Mouse (Mus musculus) spleen, adult 2 months (tissue): ENCODE data around the gene Bcas2. TPM values are rescaled to one million over a fixed set of nuclear protein-coding genes. Genes with fewer than 3 reads are reported as not detected.
A peak's percentile ranks its signal among the peaks of the same experiment; 100 is the strongest.
"Not testable (repeated sequence)": the region's sequence is repeated elsewhere in the genome, so short reads cannot be mapped to it uniquely, and the experiment has no call there.

Experiments
- DNase-seq, 2 experiments: peaks; one replicate each; pipeline versions ENCODE4 v3.0.0 to v3.0.0-alpha.2; 2012 to 2021; ENCODE audit warnings: low spot score in 2 of 2, low read depth in 1 of 2
- H3K27ac ChIP-seq: fragments of 200-500 bp; 2 replicates; pipeline ENCODE4 v1.5.1; 2012; ENCODE audit warnings: low read length, inconsistent platforms; ENCODE audit not compliant: insufficient read depth
- H3K27me3 ChIP-seq: fragments of 200-500 bp; 2 replicates; pipeline ENCODE4 v1.6.1; 2012; ENCODE audit warnings: mild to moderate bottlenecking, moderate library complexity, low read length, inconsistent platforms; ENCODE audit not compliant: control insufficient read depth, insufficient read depth
- H3K36me3 ChIP-seq: fragments of 200-500 bp; 2 replicates; pipeline ENCODE4 v1.6.1; 2012; ENCODE audit warnings: mild to moderate bottlenecking, low read length, inconsistent platforms; ENCODE audit not compliant: control insufficient read depth, insufficient read depth
- H3K4me1 ChIP-seq: fragments of 200-500 bp; 2 replicates; pipeline ENCODE4 v1.6.1; 2011; ENCODE audit warnings: inconsistent platforms; ENCODE audit not compliant: control insufficient read depth, insufficient read depth, insufficient read length
- H3K4me3 ChIP-seq: fragments of 200-500 bp; 2 replicates; pipeline ENCODE4 v1.5.1; 2011; ENCODE audit warnings: mild to moderate bottlenecking, inconsistent platforms; ENCODE audit not compliant: insufficient read depth, insufficient read length; ENCODE audit errors: extremely low read depth
- CTCF ChIP-seq: fragments of 200-500 bp; IDR thresholded peaks from 2 replicates; pipeline ENCODE4 v1.5.1; 2011; ENCODE audit warnings: mild to moderate bottlenecking, inconsistent platforms; ENCODE audit not compliant: insufficient read depth, insufficient read length, insufficient replicate concordance; ENCODE audit errors: extremely low read depth
- POLR2A ChIP-seq: fragments of 200-500 bp; IDR thresholded peaks from 2 replicates; pipeline ENCODE4 v1.6.1; 2011; ENCODE audit warnings: low read depth, low read length, inconsistent platforms
- WGBS: fragments of 180-500 bp; shearing (Covaris S2); methylation state at CpG from one replicate; pipeline ENCODE4 v1.1.7; 2018; 5-methylcytosine and 5-hydroxymethylcytosine counted together
- polyA plus RNA-seq: library from polyadenylated mRNA; depleted of rRNA; stranded (reverse); fragments of >200 nt; gene quantifications from 2 replicates; pipeline ENCODE4 v1.2.3, GENCODE M21; 2012

Bcas2 gene
- polyA plus RNA-seq, 1 experiment: 15.3 TPM

DNA sequence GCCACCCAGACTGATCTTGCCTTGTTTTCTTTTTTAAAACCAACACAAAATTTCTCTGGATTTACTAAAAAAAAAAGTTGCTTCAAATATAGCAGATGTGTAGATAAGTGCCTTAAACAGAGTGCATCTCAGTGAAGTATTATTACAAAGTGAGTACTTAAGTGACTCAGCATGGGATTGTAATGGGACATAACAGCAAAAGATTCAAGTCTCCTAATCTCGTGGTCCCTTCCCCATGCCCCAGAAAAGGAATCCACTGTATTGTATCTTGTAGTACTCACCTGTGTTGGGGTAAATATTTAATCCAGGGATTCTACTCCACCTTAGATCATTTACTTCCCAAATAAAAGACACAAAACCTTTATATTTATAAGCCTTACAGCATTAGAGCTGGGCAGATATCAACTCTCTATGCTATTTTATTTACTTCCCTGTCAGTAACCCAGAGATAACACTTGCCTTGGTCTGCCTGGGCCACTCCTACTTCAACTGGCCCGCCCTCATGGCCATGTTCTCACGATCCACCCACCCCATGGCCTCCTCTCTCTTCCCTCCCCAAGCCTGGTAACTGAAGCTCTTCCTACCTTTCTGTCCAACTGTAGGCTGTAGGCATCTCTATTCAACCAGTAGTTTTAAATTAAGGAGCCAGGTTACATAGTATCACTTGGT is 12.1 kb upstream of the Bcas2 start:
- WGBS: 75% methylated on average over 3 of the region's 3 CpGs
- H3K4me3 ChIP-seq: no peak overlapping the region
- no peaks in the 10 kb centered on the region for H3K36me3 ChIP-seq
- H3K27me3 ChIP-seq: no peaks in the 10 kb centered on the region
- H3K4me1 ChIP-seq: no peaks in the 10 kb centered on the region
- H3K27ac ChIP-seq: no peak overlapping the region
- no peak for DNase-seq
- no peak for TF ChIP-seq POLR2A
- no peak for TF ChIP-seq CTCF

GRCm38 (mm10) chr3:103169771-103170170 is 1.7 kb upstream of the Bcas2 start:
- 21% methylated on average over 4 of the region's 4 CpGs for WGBS
- peak; percentile 67 to 72 for DNase-seq
- Histone ChIP-seq H3K36me3 (peaks cover 6% of the 10 kb centered on the region), H3K4me3 (no peak overlapping the region), H3K27ac (no peak overlapping the region), H3K4me1 (peaks cover 3% of the 10 kb centered on the region; the same call in 1 of the 2 replicates), H3K27me3 (no peaks in the 10 kb centered on the region)
- TF ChIP-seq CTCF: peak; percentile 50; the same call in 1 of the 2 replicates
- TF ChIP-seq POLR2A: no peak

GRCm38 (mm10) chr3:103172615-103173014 is 1.2 kb downstream of the Bcas2 start:
- Histone ChIP-seq H3K4me1 (peaks cover 3% of the 10 kb centered on the region; the same call in 1 of the 2 replicates), H3K27ac (no peak overlapping the region), H3K27me3 (no peaks in the 10 kb centered on the region), H3K4me3 (no peak overlapping the region), H3K36me3 (peaks cover 22% of the 10 kb centered on the region)
- WGBS: 34% methylated on average over 5 of the region's 5 CpGs
- no peak for DNase-seq
- TF ChIP-seq CTCF: no peak
- no peak for TF ChIP-seq POLR2A

- DNase-seq: no peak
- H3K4me3 ChIP-seq: no peak overlapping the region
- no peaks in the 10 kb centered on the region for H3K27me3 ChIP-seq
- WGBS: 82% methylated on average over 4 of the region's 4 CpGs
- H3K4me1 ChIP-seq: peaks cover 3% of the 10 kb centered on the region; the same call in 1 of the 2 replicates
- no peak overlapping the region for H3K27ac ChIP-seq
- peaks cover 33% of the 10 kb centered on the region for H3K36me3 ChIP-seq
- TF ChIP-seq POLR2A: no peak
- no peak for TF ChIP-seq CTCF
These were observed 5.3 kb downstream of the Bcas2 start for GRCm38 (mm10) chr3:103176740-103177139.

DNA sequence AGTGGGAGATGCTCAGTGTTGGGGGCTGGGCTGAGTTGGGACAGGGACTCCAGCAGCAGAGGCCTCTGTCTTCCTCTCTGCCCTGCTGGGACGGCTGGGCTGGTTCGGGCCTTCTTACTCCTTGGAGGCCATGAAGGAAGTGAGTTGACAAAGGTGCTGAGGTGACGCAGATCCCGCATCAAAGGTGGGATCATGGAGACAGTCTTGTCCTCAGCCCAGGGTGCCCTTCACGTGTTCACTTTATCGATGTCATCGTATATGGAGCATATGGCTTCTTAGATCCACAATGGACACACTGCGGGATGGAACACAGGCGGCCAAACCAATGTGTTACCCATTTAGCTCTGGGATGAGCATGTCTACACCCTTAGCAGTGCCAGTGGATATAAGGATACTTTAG is 8.1 kb downstream of the Bcas2 start:
- Histone ChIP-seq H3K36me3 (peaks cover 29% of the 10 kb centered on the region), H3K27me3 (no peaks in the 10 kb centered on the region), H3K4me1 (no peaks in the 10 kb centered on the region), H3K4me3 (no peak overlapping the region), H3K27ac (no peak overlapping the region)
- WGBS: 95% methylated on average over 9 of the region's 9 CpGs
- no peak for DNase-seq
- TF ChIP-seq CTCF (no peak), POLR2A (no peak)

DNA sequence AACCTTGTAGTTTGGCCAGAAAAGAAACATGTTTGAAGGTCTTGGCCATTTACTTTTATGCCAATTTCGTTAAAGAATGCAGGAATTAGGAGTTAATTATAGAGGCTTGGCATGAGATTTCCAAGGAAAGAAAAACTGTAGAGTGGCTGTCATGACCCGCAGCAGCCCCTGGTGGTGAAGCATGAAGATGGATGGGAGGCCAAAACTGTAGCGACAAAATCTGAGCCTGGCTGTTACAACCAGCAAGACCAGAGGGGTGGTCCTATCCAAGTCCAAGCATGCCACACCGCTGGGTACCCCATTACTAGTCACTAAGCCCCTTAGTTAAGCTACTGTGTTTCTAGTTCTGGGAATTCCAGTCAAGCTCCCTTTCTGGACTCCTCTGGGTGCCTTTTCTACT is 9.7 kb downstream of the Bcas2 start:
- WGBS: 65% methylated on average over 4 of the region's 4 CpGs
- H3K36me3 ChIP-seq: peaks cover 21% of the 10 kb centered on the region
- no peak for TF ChIP-seq POLR2A
- TF ChIP-seq CTCF: no peak
- H3K4me1 ChIP-seq: no peaks in the 10 kb centered on the region
- H3K27ac ChIP-seq: no peak overlapping the region
- no peak overlapping the region for H3K4me3 ChIP-seq
- no peaks in the 10 kb centered on the region for H3K27me3 ChIP-seq
- DNase-seq: no peak

DNA sequence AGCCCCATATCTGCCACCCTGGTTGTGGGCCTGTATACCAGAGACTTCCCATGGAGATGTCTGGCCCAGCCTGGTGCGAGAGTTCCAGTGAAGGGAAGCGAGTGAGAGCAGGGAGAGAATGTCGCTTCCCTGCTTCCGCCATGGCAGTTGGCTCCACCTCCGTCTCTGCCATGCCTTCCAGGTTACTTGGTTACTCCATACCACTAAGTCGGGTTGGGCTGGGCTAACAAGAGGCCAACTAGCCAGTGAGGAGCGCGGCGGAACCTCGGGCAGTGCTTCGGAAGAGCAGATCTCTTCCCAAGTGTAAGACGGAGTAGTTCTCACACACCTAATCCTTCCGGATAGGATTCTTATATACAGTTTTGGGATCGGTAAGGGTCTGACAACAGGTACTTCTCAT is 11.4 kb downstream of the Bcas2 start:
- WGBS: 89% methylated on average over 14 of the region's 14 CpGs
- Histone ChIP-seq H3K4me1 (no peaks in the 10 kb centered on the region), H3K4me3 (no peak overlapping the region), H3K36me3 (peaks cover 9% of the 10 kb centered on the region), H3K27ac (no peak overlapping the region), H3K27me3 (no peaks in the 10 kb centered on the region)
- TF ChIP-seq POLR2A (no peak), CTCF (no peak)
- no peak for DNase-seq

DNA sequence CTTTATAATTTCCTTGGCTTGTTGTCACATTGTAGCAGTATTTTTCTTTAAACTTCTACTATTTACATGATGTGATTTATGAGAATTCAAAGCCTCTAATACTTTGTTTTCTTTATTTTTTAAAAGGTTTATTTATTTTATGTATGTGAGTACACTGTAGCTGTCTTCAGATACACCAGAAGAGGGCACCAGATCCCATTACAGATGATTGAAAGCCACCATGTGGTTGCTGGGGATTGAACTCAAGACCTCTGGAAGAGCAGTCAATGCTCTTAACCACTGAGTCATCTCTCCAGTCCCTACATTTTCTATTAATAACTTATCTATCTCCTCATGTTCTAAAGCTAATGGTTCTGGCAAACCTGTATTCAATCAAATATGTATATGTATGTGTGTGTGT is 13.0 kb downstream of the Bcas2 start:
- H3K27me3 ChIP-seq, H3K4me1 ChIP-seq, H3K27ac ChIP-seq, DNase-seq, H3K4me3 ChIP-seq, H3K36me3 ChIP-seq: not testable (repeated sequence)
